Mouse (Mus musculus) embryonic facial prominence, embryonic 14.5 days (tissue): ENCODE data around the gene Phex. TPM values are rescaled to one million over a fixed set of nuclear protein-coding genes. Genes with fewer than 3 reads are reported as not detected.

ENCODE experiments used
- ATAC-seq: fragments of 200-750 bp; cut with Nextera tagmentation; 2 replicates; pipeline ENCODE4 v1.8.0; 2017; ENCODE audit warnings: low read depth, moderate number of reproducible peaks, moderate TSS enrichment
- DNase-seq: peaks from one replicate; pipeline ENCODE4 v3.0.0-alpha.2; 2015; ENCODE audit warnings: low spot score
- H3K27ac ChIP-seq: fragments of 300-500 bp; sonication (generic); replicated peaks from 2 replicates; pipeline ENCODE4 v1.5.1; 2014; ENCODE audit warnings: low read depth, mild to moderate bottlenecking, low read length, moderate library complexity
- H3K27me3 ChIP-seq: fragments of 300-500 bp; sonication (generic); replicated peaks from 2 replicates; pipeline ENCODE4 v1.6.1; 2014; ENCODE audit warnings: low read length; ENCODE audit not compliant: control insufficient read depth, insufficient read depth
- H3K36me3 ChIP-seq: fragments of 300-500 bp; sonication (generic); 2 replicates; pipeline ENCODE4 v1.6.1; 2014; ENCODE audit warnings: low read length, mixed read lengths; ENCODE audit not compliant: control insufficient read depth, insufficient read depth
- H3K4me1 ChIP-seq: fragments of 300-500 bp; sonication (generic); 2 replicates; pipeline ENCODE4 v1.6.1; 2014; ENCODE audit warnings: antibody characterized with exemption, low read length; ENCODE audit not compliant: control insufficient read depth, insufficient read depth
- H3K4me2 ChIP-seq: fragments of 300-500 bp; sonication (generic); 2 replicates; pipeline ENCODE4 v1.6.1; 2014; ENCODE audit warnings: low read depth, mild to moderate bottlenecking, low read length, moderate library complexity, mixed read lengths
- H3K4me3 ChIP-seq: fragments of 300-500 bp; sonication (generic); 2 replicates; pipeline ENCODE4 v1.5.1; 2014; ENCODE audit warnings: low read depth, mild to moderate bottlenecking, low read length
- H3K9ac ChIP-seq: fragments of 300-500 bp; sonication (generic); 2 replicates; pipeline ENCODE4 v1.6.1; 2014; ENCODE audit warnings: low read depth, mild to moderate bottlenecking, low read length, moderate library complexity, mixed read lengths
- H3K9me3 ChIP-seq: fragments of 300-500 bp; sonication (generic); 2 replicates; pipeline ENCODE4 v1.6.1; 2016; ENCODE audit warnings: low read length; ENCODE audit not compliant: control insufficient read depth
- WGBS: fragments of 180-500 bp; shearing (Covaris S2); extraction: QIAGEN DNeasy Blood & Tissue Kit; methylation state at CpG from one replicate; pipeline ENCODE4 v1.1.7; 2014; 5-methylcytosine and 5-hydroxymethylcytosine counted together
- polyA plus RNA-seq: library from polyadenylated mRNA; unstranded; fragments of >200 nt; fragmentation: Nextera tagmentation; extraction: Ambion mirVana; gene quantifications from 2 replicates; pipeline ENCODE4 v1.2.1, GENCODE M21; 2014

Phex gene
- polyA plus RNA-seq, 1 experiment from 2014 or later, result 7.9 TPM

GRCm38 (mm10) chrX:157334726-157335125 is 80.4 kb downstream of the Phex start:
- H3K9me3 ChIP-seq, result no peaks in the 10 kb centered on the region
- no peak overlapping the region for H3K4me3 ChIP-seq
- H3K4me1 ChIP-seq, result no peaks in the 10 kb centered on the region
- DNase-seq, result no peak
- WGBS, result 45% methylated on average over 4 of the region's 4 CpGs
- no peaks in the 10 kb centered on the region for H3K36me3 ChIP-seq
- ATAC-seq, result no peak
- H3K4me2 ChIP-seq, result no peak overlapping the region
- no peak overlapping the region for H3K27ac ChIP-seq
- no peaks in the 10 kb centered on the region for H3K27me3 ChIP-seq
- H3K9ac ChIP-seq, result no peak overlapping the region

DNA sequence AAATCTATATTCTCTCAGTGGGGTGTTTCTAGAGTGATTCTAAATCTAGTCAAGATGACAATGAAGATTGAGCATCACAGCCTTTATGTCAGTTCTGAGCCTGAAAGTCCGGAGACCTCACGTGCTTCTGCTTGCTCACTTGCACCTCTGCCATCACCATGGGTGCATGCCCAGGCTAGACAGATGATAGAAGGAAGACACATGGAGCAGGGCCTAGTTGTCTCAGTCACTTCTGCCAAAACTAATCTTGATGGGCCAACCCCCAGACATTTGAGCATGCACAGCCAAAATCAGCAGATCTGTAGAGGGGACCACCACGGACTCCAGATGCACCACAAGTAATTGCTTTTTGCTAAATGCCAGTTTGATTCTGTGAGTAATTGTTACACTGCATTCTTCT is 85.3 kb downstream of the Phex start:
- H3K27ac ChIP-seq, result no peak overlapping the region
- no peaks in the 10 kb centered on the region for H3K4me1 ChIP-seq
- ATAC-seq, result no peak
- H3K9me3 ChIP-seq, result no peaks in the 10 kb centered on the region
- H3K9ac ChIP-seq, result no peak overlapping the region
- no peak overlapping the region for H3K4me2 ChIP-seq
- H3K36me3 ChIP-seq, result no peaks in the 10 kb centered on the region
- no peak overlapping the region for H3K4me3 ChIP-seq
- H3K27me3 ChIP-seq, result no peaks in the 10 kb centered on the region
- 66% methylated on average over 3 of the region's 3 CpGs for WGBS
- DNase-seq, result no peak

GRCm38 (mm10) chrX:157328396-157328795 is 86.7 kb downstream of the Phex start:
- WGBS, result 54% methylated on average over 1 of the region's 1 CpGs
- no peak overlapping the region for H3K9ac ChIP-seq
- no peak for DNase-seq
- no peak overlapping the region for H3K4me2 ChIP-seq
- H3K4me1 ChIP-seq, result no peaks in the 10 kb centered on the region
- no peak overlapping the region for H3K4me3 ChIP-seq
- no peaks in the 10 kb centered on the region for H3K27me3 ChIP-seq
- H3K9me3 ChIP-seq, result no peaks in the 10 kb centered on the region
- H3K27ac ChIP-seq, result no peak overlapping the region
- no peaks in the 10 kb centered on the region for H3K36me3 ChIP-seq
- no peak for ATAC-seq

DNA sequence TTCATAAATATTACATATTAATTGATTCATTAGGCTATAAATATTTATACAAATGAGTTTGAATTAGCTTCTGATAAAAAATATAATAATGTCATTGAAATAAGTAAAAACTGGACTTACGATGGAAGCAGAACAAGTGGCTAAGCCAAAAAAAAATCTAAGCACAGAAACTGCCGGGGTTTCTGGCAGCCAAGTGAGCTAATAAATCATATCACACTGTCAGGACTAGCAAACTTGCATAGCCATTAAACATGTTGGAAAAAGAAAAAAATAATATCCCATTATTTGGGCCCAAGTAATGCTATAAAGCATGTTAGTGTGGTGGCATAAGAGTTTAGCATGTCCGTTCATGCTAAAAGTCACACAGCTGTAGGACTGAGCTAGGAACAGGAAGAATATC is 87.4 kb downstream of the Phex start:
- no peak overlapping the region for H3K4me3 ChIP-seq
- WGBS, result 83% methylated on average over 3 of the region's 3 CpGs
- no peaks in the 10 kb centered on the region for H3K4me1 ChIP-seq
- H3K27ac ChIP-seq, result no peak overlapping the region
- no peaks in the 10 kb centered on the region for H3K36me3 ChIP-seq
- DNase-seq, result no peak
- no peak overlapping the region for H3K4me2 ChIP-seq
- ATAC-seq, result no peak
- H3K27me3 ChIP-seq, result no peaks in the 10 kb centered on the region
- H3K9ac ChIP-seq, result no peak overlapping the region
- H3K9me3 ChIP-seq, result no peaks in the 10 kb centered on the region

DNA sequence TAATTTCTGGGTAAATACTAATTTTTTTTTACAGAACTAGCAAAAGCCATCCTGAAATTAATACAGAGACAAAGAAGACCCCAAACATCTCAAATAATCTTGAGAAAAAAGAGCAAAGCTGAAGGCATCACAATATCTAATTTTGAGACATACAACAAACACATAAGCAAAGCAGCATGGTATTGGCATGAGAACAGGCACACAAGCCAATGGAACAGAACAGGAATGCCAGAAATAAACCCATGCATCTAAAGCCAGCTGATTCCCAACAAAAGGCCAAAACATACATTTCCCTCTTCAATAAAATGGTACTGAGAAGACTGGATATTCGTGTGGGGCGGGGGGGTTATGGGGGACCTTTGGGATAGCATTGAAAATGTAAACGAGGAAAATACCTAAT is 90.7 kb downstream of the Phex start:
- no peaks in the 10 kb centered on the region for H3K9me3 ChIP-seq
- H3K4me2 ChIP-seq, result no peak overlapping the region
- no peak for DNase-seq
- no peaks in the 10 kb centered on the region for H3K36me3 ChIP-seq
- WGBS, result 88% methylated on average over 3 of the region's 3 CpGs
- H3K27me3 ChIP-seq, result no peaks in the 10 kb centered on the region
- no peak overlapping the region for H3K27ac ChIP-seq
- no peak for ATAC-seq
- no peaks in the 10 kb centered on the region for H3K4me1 ChIP-seq
- H3K9ac ChIP-seq, result no peak overlapping the region
- no peak overlapping the region for H3K4me3 ChIP-seq

DNA sequence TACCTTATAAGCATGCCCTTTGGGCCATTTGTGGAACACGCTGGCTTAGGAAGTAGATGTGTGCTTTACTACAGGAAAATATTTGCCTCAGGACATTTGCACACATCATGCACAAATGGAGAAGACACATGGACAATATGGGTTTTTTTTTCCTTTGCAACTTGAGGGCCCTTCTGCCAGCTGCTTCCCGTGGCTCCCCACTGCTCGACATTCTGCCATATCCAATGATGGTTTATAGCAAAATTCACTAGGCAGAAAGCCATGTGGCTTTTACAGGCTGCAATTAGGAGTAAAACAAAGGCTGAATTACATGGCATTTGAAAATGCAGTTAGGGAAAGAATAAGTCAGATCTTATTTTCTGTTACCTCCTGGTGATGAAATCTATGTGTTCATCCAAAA is 104.8 kb downstream of the Phex start:
- 70% methylated on average over 3 of the region's 3 CpGs for WGBS
- Histone ChIP-seq H3K27me3 (no peaks in the 10 kb centered on the region; the same call in 1 of the 2 replicates), H3K36me3 (no peaks in the 10 kb centered on the region), H3K9me3 (no peaks in the 10 kb centered on the region), H3K4me1 (no peaks in the 10 kb centered on the region), H3K4me2 (no peak overlapping the region), H3K4me3 (no peak overlapping the region), H3K9ac (no peak overlapping the region), H3K27ac (no peak overlapping the region)
- no peak for DNase-seq
- no peak for ATAC-seq

GRCm38 (mm10) chrX:157308171-157308570 is 106.9 kb downstream of the Phex start:
- Histone ChIP-seq H3K36me3 (no peaks in the 10 kb centered on the region), H3K4me1 (no peaks in the 10 kb centered on the region), H3K4me3 (no peak overlapping the region), H3K4me2 (no peak overlapping the region), H3K27ac (no peak overlapping the region), H3K9me3 (no peaks in the 10 kb centered on the region), H3K9ac (no peak overlapping the region), H3K27me3 (no peaks in the 10 kb centered on the region; the same call in 1 of the 2 replicates)
- ATAC-seq (no peak), DNase-seq (no peak)
- 57% methylated on average over 1 of the region's 1 CpGs for WGBS

GRCm38 (mm10) chrX:157307411-157307810 is 107.7 kb downstream of the Phex start:
- Histone ChIP-seq H3K4me1 (no peaks in the 10 kb centered on the region), H3K27me3 (no peaks in the 10 kb centered on the region; the same call in 1 of the 2 replicates), H3K9ac (no peak overlapping the region), H3K4me2 (no peak overlapping the region), H3K27ac (no peak overlapping the region), H3K9me3 (no peaks in the 10 kb centered on the region), H3K36me3 (no peaks in the 10 kb centered on the region), H3K4me3 (no peak overlapping the region)
- 10% methylated on average over 3 of the region's 3 CpGs for WGBS
- DNase-seq (peak; percentile 67), ATAC-seq (no peak)

DNA sequence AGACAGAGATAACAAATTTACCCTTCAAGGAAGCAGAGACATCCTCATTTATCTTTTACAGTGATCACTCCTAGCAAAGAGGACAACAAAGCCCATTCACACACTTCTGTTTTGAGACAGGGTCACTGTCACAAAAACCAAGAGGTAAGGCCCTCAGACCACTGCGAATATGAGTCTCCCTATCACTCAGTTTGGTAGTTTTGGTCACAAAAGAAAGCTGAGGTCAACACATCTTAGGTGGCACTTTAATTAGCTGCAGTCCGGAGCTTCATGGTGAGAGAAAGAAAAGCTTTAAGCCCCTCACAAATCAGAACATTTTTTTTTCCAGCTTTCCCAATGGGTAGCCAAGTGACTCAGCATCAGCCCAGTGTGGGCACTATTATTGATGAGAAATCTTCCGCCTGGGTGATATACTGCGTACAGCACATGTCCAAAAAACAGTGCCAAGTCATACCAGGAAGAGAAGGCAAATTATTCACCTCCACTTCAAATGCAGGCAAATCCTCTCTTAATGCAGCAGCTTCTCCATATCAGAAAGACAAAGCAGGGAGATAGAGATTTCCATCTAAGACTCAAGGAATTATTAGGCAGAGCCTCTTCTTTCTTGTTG is 108.2 kb downstream of the Phex start:
- ATAC-seq (no peak), DNase-seq (no peak)
- WGBS, result 48% methylated on average over 4 of the region's 4 CpGs
- Histone ChIP-seq H3K4me2 (no peak overlapping the region), H3K9me3 (no peaks in the 10 kb centered on the region), H3K4me1 (no peaks in the 10 kb centered on the region), H3K27me3 (no peaks in the 10 kb centered on the region; the same call in 1 of the 2 replicates), H3K9ac (no peak overlapping the region), H3K27ac (no peak overlapping the region), H3K4me3 (no peak overlapping the region), H3K36me3 (no peaks in the 10 kb centered on the region)
